Mouse (Mus musculus): ENCODE measurements around the gene 4930447C04Rik.

Gene 4930447C04Rik

GRCm38 (mm10) chr12:72841500-72841899, 99.1 kb downstream of the 4930447C04Rik start:
- CTCF ChIA-PET = interaction anchor here (0.6 kb wide), 1 partner anchor 231 kb away, joined by 5 read pairs; no protein-coding TSS in a partner anchor

- CTCF ChIA-PET = no interaction called here
Observed at GRCm38 (mm10) chr12:72837302-72837701, 103.3 kb downstream of the 4930447C04Rik start.

GRCm38 (mm10) chr12:72835518-72836015, 105.0 kb downstream of the 4930447C04Rik start:
- CTCF ChIA-PET = no interaction called here

- CTCF ChIA-PET = no interaction called here
Observed at GRCm38 (mm10) chr12:72834773-72835517, 105.6 kb downstream of the 4930447C04Rik start.

GRCm38 (mm10) chr12:72831711-72832432, 108.7 kb downstream of the 4930447C04Rik start:
- CTCF ChIA-PET = no interaction called here

All from spleen, embryonic (tissue).